Mouse (Mus musculus): Measurements from ENCODE around the gene Zfp444. TPM values are rescaled to one million over a fixed set of nuclear protein-coding genes. Genes with fewer than 3 reads are reported as not detected.

Zfp444 gene
- polyA plus RNA-seq, 1 experiment: 20.2 TPM

DNA sequence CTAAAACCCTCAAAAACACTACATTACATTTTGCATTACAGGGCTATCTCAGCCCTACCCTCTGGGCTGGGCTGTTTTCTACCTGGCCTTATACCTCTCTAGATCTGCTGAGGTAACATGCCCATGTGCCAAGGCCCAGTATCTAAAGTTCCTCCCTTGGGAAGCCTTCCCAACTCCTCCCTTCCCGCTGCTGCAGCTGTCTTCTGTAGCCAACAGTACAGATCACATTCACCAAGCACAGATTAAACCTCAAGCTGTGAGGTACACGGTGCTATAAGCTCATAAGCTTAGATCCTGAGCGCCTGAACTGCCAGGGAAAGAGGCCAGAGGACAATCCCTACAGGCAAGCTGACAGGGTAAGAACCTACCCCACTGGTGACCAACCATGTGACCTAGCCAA, 20.0 kb upstream of the Zfp444 start:
- Histone ChIP-seq H3K27ac (ENCODE audit: insufficient read depth, low read length) (0 out of 2 replicates have a peak overlapping the region, but pooled peaks have one; percentile 2), H3K27me3 (ENCODE audit: control insufficient read depth, insufficient read depth, low read length) (no peaks in the 10 kb centered on the region), H3K36me3 (ENCODE audit: control insufficient read depth, insufficient read depth, low read length) (no peaks in the 10 kb centered on the region), H3K4me3 (ENCODE audit: extremely low read depth, insufficient read depth, insufficient read length) (no peak overlapping the region), H3K4me1 (ENCODE audit: control insufficient read depth, insufficient read depth, insufficient read length) (peaks cover 38% of the 10 kb centered on the region; the same call in 1 of the 2 replicates)
- no peak for TF ChIP-seq CTCF (IDR thresholded peaks at IDR 0.05; ENCODE audit: extremely low read depth, insufficient read depth, insufficient read length, insufficient replicate concordance)
- TF ChIP-seq POLR2A (IDR thresholded peaks at IDR 0.05; ENCODE audit: low read depth, low read length): no peak
- no peak for DNase-seq (ENCODE audit: low read depth in 1 of 2, low spot score in 2 of 2)
- 84% methylated on average over 3 of the region's 3 CpGs for WGBS

- no peak overlapping the region for H3K4me3 ChIP-seq (ENCODE audit: extremely low read depth, insufficient read depth, insufficient read length)
- no peaks in the 10 kb centered on the region for H3K27me3 ChIP-seq (ENCODE audit: control insufficient read depth, insufficient read depth, low read length)
- no peaks in the 10 kb centered on the region for H3K36me3 ChIP-seq (ENCODE audit: control insufficient read depth, insufficient read depth, low read length)
- no peak overlapping the region for H3K27ac ChIP-seq (ENCODE audit: insufficient read depth, low read length)
- TF ChIP-seq POLR2A (IDR thresholded peaks at IDR 0.05; ENCODE audit: low read depth, low read length) (no peak), CTCF (IDR thresholded peaks at IDR 0.05; ENCODE audit: extremely low read depth, insufficient read depth, insufficient read length, insufficient replicate concordance) (no peak)
- peaks cover 36% of the 10 kb centered on the region; the same call in 1 of the 2 replicates for H3K4me1 ChIP-seq (ENCODE audit: control insufficient read depth, insufficient read depth, insufficient read length)
- DNase-seq (ENCODE audit: low read depth in 1 of 2, low spot score in 2 of 2): no peak
- WGBS: 91% methylated on average over 3 of the region's 3 CpGs
Observed at GRCm38 (mm10) chr7:6153131-6153530, 18.9 kb upstream of the Zfp444 start.

DNA sequence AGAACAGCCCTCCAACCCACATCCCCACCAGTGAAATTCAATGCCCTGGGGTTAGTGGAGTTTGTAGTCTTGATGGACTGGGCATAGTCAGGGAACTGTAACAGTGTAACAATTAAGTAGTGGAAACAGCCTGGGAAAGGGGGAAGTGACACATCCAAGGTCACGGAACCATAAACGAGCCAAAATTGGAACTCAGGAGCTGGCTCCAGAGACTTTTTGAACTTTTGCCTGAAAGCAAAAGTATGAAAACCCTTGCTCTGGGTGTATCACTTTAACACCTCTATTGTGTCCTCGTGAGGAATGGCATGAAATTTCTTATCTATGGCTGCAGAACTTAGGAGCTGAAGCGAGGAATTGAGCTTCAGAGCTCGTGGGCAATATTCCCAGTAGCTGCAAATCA, 17.9 kb upstream of the Zfp444 start:
- Histone ChIP-seq H3K27me3 (ENCODE audit: control insufficient read depth, insufficient read depth, low read length) (no peaks in the 10 kb centered on the region), H3K4me1 (ENCODE audit: control insufficient read depth, insufficient read depth, insufficient read length) (peaks cover 31% of the 10 kb centered on the region; the same call in 1 of the 2 replicates), H3K4me3 (ENCODE audit: extremely low read depth, insufficient read depth, insufficient read length) (no peak overlapping the region), H3K27ac (ENCODE audit: insufficient read depth, low read length) (0 out of 2 replicates have a peak overlapping the region, but pooled peaks have one; percentile 88), H3K36me3 (ENCODE audit: control insufficient read depth, insufficient read depth, low read length) (no peaks in the 10 kb centered on the region)
- no peak for DNase-seq (ENCODE audit: low read depth in 1 of 2, low spot score in 2 of 2)
- 66% methylated on average over 5 of the region's 5 CpGs for WGBS
- no peak for TF ChIP-seq CTCF (IDR thresholded peaks at IDR 0.05; ENCODE audit: extremely low read depth, insufficient read depth, insufficient read length, insufficient replicate concordance)

- DNase-seq (ENCODE audit: low read depth in 1 of 2, low spot score in 2 of 2): peak; percentile 65 to 67
- H3K4me1 ChIP-seq (ENCODE audit: control insufficient read depth, insufficient read depth, insufficient read length): peaks cover 29% of the 10 kb centered on the region; the same call in 1 of the 2 replicates
- 1% methylated on average over 77 of the region's 85 CpGs for WGBS
- H3K4me3 ChIP-seq (ENCODE audit: extremely low read depth, insufficient read depth, insufficient read length): peak overlapping the region; percentile 92
- TF ChIP-seq POLR2A (IDR thresholded peaks at IDR 0.05; ENCODE audit: low read depth, low read length) (no peak), CTCF (IDR thresholded peaks at IDR 0.05; ENCODE audit: extremely low read depth, insufficient read depth, insufficient read length, insufficient replicate concordance) (no peak)
- no peaks in the 10 kb centered on the region for H3K36me3 ChIP-seq (ENCODE audit: control insufficient read depth, insufficient read depth, low read length)
- H3K27me3 ChIP-seq (ENCODE audit: control insufficient read depth, insufficient read depth, low read length): no peaks in the 10 kb centered on the region
- H3K27ac ChIP-seq (ENCODE audit: insufficient read depth, low read length): peak overlapping the region; percentile 99
Observed at GRCm38 (mm10) chr7:6155031-6155872, 16.8 kb upstream of the Zfp444 start.

DNA sequence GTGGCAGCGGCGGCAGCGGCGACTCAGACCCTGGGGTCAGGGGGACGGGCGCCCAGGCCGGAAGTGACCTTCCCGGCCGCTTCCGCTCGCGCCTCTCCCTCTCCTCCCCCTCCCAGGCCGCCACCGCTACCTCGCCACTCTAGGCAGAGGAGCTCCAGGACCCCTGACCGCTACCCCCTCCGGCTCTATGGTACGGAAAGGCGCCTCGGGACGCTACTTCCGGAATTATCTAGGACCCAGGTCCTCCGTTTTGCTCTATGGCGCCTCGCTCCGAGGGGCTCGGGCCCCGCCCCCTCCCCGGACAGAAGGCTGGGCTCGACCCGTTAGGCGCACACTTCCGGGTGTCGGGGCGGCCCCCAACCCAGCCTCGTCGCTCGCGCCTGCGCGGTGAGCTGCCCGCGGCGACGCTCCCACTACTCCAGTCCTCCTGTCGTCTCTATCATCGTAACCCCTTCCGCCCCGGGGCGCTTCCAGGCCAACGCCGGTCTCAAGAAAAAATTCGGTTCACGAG, 16.1 kb upstream of the Zfp444 start, which contains the start of gene Zfp787:
Zfp787 (minus strand) TSS at position 97 of the 511 bp plus-strand sequence.
- Histone ChIP-seq H3K4me1 (ENCODE audit: control insufficient read depth, insufficient read depth, insufficient read length) (peaks cover 25% of the 10 kb centered on the region; the same call in 1 of the 2 replicates), H3K27me3 (ENCODE audit: control insufficient read depth, insufficient read depth, low read length) (no peaks in the 10 kb centered on the region), H3K27ac (ENCODE audit: insufficient read depth, low read length) (peak within 1 kb of the TSS; percentile 99), H3K4me3 (ENCODE audit: extremely low read depth, insufficient read depth, insufficient read length) (peak within 1 kb of the TSS; percentile 92), H3K36me3 (ENCODE audit: control insufficient read depth, insufficient read depth, low read length) (no peaks in the 10 kb centered on the region)
- TF ChIP-seq POLR2A (IDR thresholded peaks at IDR 0.05; ENCODE audit: low read depth, low read length) (no peak), CTCF (IDR thresholded peaks at IDR 0.05; ENCODE audit: extremely low read depth, insufficient read depth, insufficient read length, insufficient replicate concordance) (no peak)
- under 1% methylated on average over 53 of the region's 54 CpGs for WGBS
- DNase-seq (ENCODE audit: low read depth in 1 of 2, low spot score in 2 of 2): peak; percentile 80 to 92

DNA sequence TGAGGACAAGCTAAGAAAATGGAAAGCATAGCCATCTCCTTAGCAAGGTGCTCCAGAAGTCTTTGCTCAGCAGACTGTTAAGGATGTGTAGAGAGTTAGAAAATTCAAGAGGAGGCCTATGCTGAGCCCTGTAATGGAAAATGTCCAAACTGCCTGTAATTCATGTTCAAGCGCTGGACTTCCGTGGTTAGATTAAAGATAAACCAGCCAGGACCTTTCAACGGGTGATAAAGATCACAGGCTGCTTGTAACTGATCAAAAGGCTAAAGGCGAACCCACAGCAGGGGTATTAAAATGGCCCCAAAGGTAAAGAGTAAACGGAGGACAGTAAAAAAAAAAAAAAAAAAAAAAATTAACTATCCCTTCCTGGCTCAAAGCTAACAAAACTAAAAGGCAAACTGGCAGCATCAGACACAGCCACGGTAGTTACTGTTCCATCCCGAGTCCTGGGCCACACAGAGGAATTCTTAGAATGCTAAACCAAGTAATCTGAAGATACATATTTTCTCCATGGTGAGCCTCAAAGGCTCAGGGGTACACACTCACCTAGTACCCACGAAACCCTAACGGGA, 15.0 kb upstream of the Zfp444 start:
- H3K4me3 ChIP-seq (ENCODE audit: extremely low read depth, insufficient read depth, insufficient read length): no peak overlapping the region
- WGBS: 46% methylated on average over 9 of the region's 9 CpGs
- no peak for DNase-seq (ENCODE audit: low read depth in 1 of 2, low spot score in 2 of 2)

More for the DNA sequence above, 15.0 kb upstream of the Zfp444 start:
- Histone ChIP-seq H3K27me3 (ENCODE audit: control insufficient read depth, insufficient read depth, low read length) (no peaks in the 10 kb centered on the region), H3K36me3 (ENCODE audit: control insufficient read depth, insufficient read depth, low read length) (no peaks in the 10 kb centered on the region), H3K4me1 (ENCODE audit: control insufficient read depth, insufficient read depth, insufficient read length) (peaks cover 17% of the 10 kb centered on the region; the same call in 1 of the 2 replicates), H3K27ac (ENCODE audit: insufficient read depth, low read length) (no peak overlapping the region)
- TF ChIP-seq POLR2A (IDR thresholded peaks at IDR 0.05; ENCODE audit: low read depth, low read length) (no peak), CTCF (IDR thresholded peaks at IDR 0.05; ENCODE audit: extremely low read depth, insufficient read depth, insufficient read length, insufficient replicate concordance) (no peak)

Measured in spleen, adult 2 months (tissue).